Mouse (Mus musculus) CH12.LX (cell line): ENCODE data around the gene Fbln1.

ENCODE experiments used
- BHLHE40 ChIP-seq: IDR thresholded peaks from 2 replicates; pipeline ENCODE4 v1.6.1; 2011; ENCODE audit warnings: mild to moderate bottlenecking, low read depth, low read length, improper control_type of control experiment
- CHD1 ChIP-seq: IDR thresholded peaks from 2 replicates; pipeline ENCODE4 v1.6.1; 2012; ENCODE audit warnings: low read depth, low read length, improper control_type of control experiment, inconsistent platforms
- CTCF ChIP-seq, 2 experiments: IDR thresholded peaks in 1 of 2; conservative IDR thresholded peaks in 1 of 2; 2 replicates each; pipeline ENCODE4 v1.5.1; 2011 to 2012; ENCODE audit warnings: low read depth in 2 of 2, low read length in 2 of 2, improper control_type of control experiment in 1 of 2, inconsistent platforms in 1 of 2, mild to moderate bottlenecking in 1 of 2, moderate library complexity in 1 of 2
- E2F4 ChIP-seq: IDR thresholded peaks from 2 replicates; pipeline ENCODE4 v1.6.1; 2011; ENCODE audit warnings: low read depth, low read length, improper control_type of control experiment; ENCODE audit not compliant: insufficient replicate concordance
- EP300 ChIP-seq: IDR thresholded peaks from 2 replicates; pipeline ENCODE4 v1.6.1; 2011; ENCODE audit warnings: low read length, improper control_type of control experiment
- GABPA ChIP-seq: IDR thresholded peaks from 2 replicates; pipeline ENCODE4 v1.6.1; 2012; ENCODE audit warnings: low read depth, low read length, improper control_type of control experiment, inconsistent platforms; ENCODE audit not compliant: insufficient replicate concordance
- HCFC1 ChIP-seq: IDR thresholded peaks from 2 replicates; pipeline ENCODE4 v1.6.1; 2012; ENCODE audit warnings: low read depth, mild to moderate bottlenecking, inconsistent platforms, low read length, improper control_type of control experiment
- MAX ChIP-seq: IDR thresholded peaks from 2 replicates; pipeline ENCODE4 v1.6.1; 2011; ENCODE audit warnings: low read length, improper control_type of control experiment
- MYC ChIP-seq: IDR thresholded peaks from 2 replicates; pipeline ENCODE4 v1.6.1; 2011; ENCODE audit warnings: low read depth, mild to moderate bottlenecking, improper control_type of control experiment, low read length
- NRF1 ChIP-seq: IDR thresholded peaks from 2 replicates; pipeline ENCODE4 v1.6.1; 2014; ENCODE audit warnings: low read depth, mild to moderate bottlenecking, inconsistent platforms, low read length, improper control_type of control experiment, moderate library complexity
- POLR2A ChIP-seq: IDR thresholded peaks from 2 replicates; pipeline ENCODE4 v1.6.1; 2011; ENCODE audit warnings: low read depth, mild to moderate bottlenecking, improper control_type of control experiment, low read length
- POLR2AphosphoS2 ChIP-seq: IDR thresholded peaks from 2 replicates; pipeline ENCODE4 v1.6.1; 2011; ENCODE audit warnings: low read depth, low read length, improper control_type of control experiment
- TCF12 ChIP-seq: IDR thresholded peaks from 2 replicates; pipeline ENCODE4 v1.6.1; 2014; ENCODE audit warnings: low read depth, mild to moderate bottlenecking, inconsistent platforms, low read length, improper control_type of control experiment
- ZNF384 ChIP-seq: IDR thresholded peaks from 2 replicates; pipeline ENCODE4 v1.6.1; 2012; ENCODE audit warnings: low read depth, low read length, improper control_type of control experiment, inconsistent platforms

GRCm38 (mm10) chr15:85238821-85239745 is 33.3 kb downstream of the Fbln1 start:
- TF ChIP-seq HCFC1 (no peak), POLR2A (no peak), MYC (no peak), TCF12 (no peak), CTCF (conservative IDR thresholded peaks at IDR 0.05 in 1 of 2, IDR thresholded peaks at IDR 0.05 in 1 of 2; ENCODE audit: low read depth in 2 of 2, low read length in 2 of 2) (no peak), NRF1 (no peak), E2F4 (no peak), EP300 (no peak), MAX (no peak), ZNF384 (no peak), BHLHE40 (no peak), CHD1 (no peak), GABPA (no peak), POLR2AphosphoS2 (no peak)
